Comparison of ENCODE assay signal across 8 mouse cellular contexts in genomic region chr16:93006321-93006984, GRCm38 (mm10).
A peak's percentile ranks its signal among the peaks of the same experiment; 100 is the strongest.
DNase-seq lines count a peak whose midpoint lies in the region; ATAC-seq and TF ChIP-seq lines count a peak whose summit lies in the region.

No protein-coding gene starts in this region.

- peak; percentile 86 for ATAC-seq in Patski

- POLR2A ChIA-PET in Patski (lab: Charles Lee), result interaction anchor here (1.0 kb wide), 1 partner anchor 311 kb away, joined by 3 read pairs; no protein-coding TSS in a partner anchor

- in situ Hi-C loops in Patski (cut with MboI; ENCODE audit: low pct_unique_long_range_greater_than_20kb), result loop anchor here (5.0 kb wide), 3 partner anchors 286 to 454 kb away; no protein-coding TSS in a partner anchor

- no peak for TF ChIP-seq POLR2A in brain, embryonic 14.5 days (IDR thresholded peaks at IDR 0.05; ENCODE audit: borderline replicate concordance, extremely low read depth, insufficient read depth, insufficient read length, poor library complexity, severe bottlenecking)

- CTCF ChIA-PET in Patski (lab: Charles Lee), result interaction anchor here (0.6 to 0.9 kb wide), 2 partner anchors 102 to 249 kb away, joined by 3 read pairs; no protein-coding TSS in a partner anchor

- H3K27me3 ChIP-seq in Patski, result no peaks in the 10 kb centered on the region

- DNase-seq in Patski (ENCODE audit: low read depth, low spot score), result peak; percentile 98
- DNase-seq in brain, embryonic 14.5 days (ENCODE audit: low read depth), result peak; percentile 40
- peak; percentile 93 for DNase-seq in heart, adult 11 months
- DNase-seq in kidney, adult 11 months, result peak; percentile 22
- peak; percentile 12 to 55 for DNase-seq in lung, postnatal 4 days
- DNase-seq in frontal cortex, postnatal 14 days (ENCODE audit: low spot score in 2 of 2), result no peak
- DNase-seq in yolk sac, embryonic 10.5 days (ENCODE audit: low spot score), result no peak
- DNase-seq in right cerebral cortex, adult 18-20 months, result no peak

- no peak for TF ChIP-seq CTCF in Patski (IDR thresholded peaks at IDR 0.05)
- TF ChIP-seq CTCF in brain, embryonic 14.5 days (IDR thresholded peaks at IDR 0.05; ENCODE audit: borderline replicate concordance, extremely low read depth, insufficient read depth, insufficient read length), result no peak

Comparison
In these comparisons a context has a peak if more than half of its experiments do, and no peak if none do; other contexts are left out.
1. DNase-seq: peak in Patski (single experiment), brain, embryonic 14.5 days (single experiment), heart, adult 11 months (single experiment), kidney, adult 11 months (single experiment) and lung, postnatal 4 days (2 of 2); none in frontal cortex, postnatal 14 days (0 of 2), yolk sac, embryonic 10.5 days (single experiment) and right cerebral cortex, adult 18-20 months (single experiment).